Comparison of ENCODE assay signal across 9 mouse cellular contexts in genomic region chr7:5062360-5063001, GRCm38 (mm10). TPM values are rescaled to one million over a fixed set of nuclear protein-coding genes. Genes with fewer than 3 reads are reported as not detected.
A peak's percentile ranks its signal among the peaks of the same experiment; 100 is the strongest.
DNase-seq lines count a peak whose midpoint lies in the region; ATAC-seq and TF ChIP-seq lines count a peak whose summit lies in the region.
"Had no signal": no experiment of that assay in that cellular context is flagged by ENCODE, and none has a peak within 500 bp of the region (broad histone marks: within the 10 kb centered on the region; RNA-seq: fewer than 3 reads in every experiment).

No protein-coding gene starts in this region.

- peak; percentile 57 for ATAC-seq in forebrain, embryonic 12.5 days (ENCODE audit: low FRiP score)
- ATAC-seq in intestine, embryonic 16.5 days, result peak; percentile 61

- H3K4me3 ChIP-seq in testis, adult 2 months (ENCODE audit: control insufficient read depth, low read depth, low read length), result peak overlapping the region; percentile 90
- peak overlapping the region; percentile 72 for H3K4me3 ChIP-seq in forebrain, embryonic 12.5 days (replicated peaks)
- H3K4me3 ChIP-seq in intestine, embryonic 16.5 days (ENCODE audit: low read length), result peak overlapping the region; percentile 61

- H3K4me2 ChIP-seq in forebrain, embryonic 12.5 days, result peak overlapping the region; percentile 86
- H3K4me2 ChIP-seq in intestine, embryonic 16.5 days (ENCODE audit: low read depth, low read length), result peak overlapping the region; percentile 72

- TF ChIP-seq POLR2A in testis, adult 2 months (IDR thresholded peaks at IDR 0.05; ENCODE audit: control insufficient read depth, low read depth, low read length), result no peak

- H3K9ac ChIP-seq in forebrain, embryonic 12.5 days, result peak overlapping the region; percentile 74
- H3K9ac ChIP-seq in intestine, embryonic 16.5 days (ENCODE audit: low read depth, low read length), result peak overlapping the region; percentile 97

- H3K9me3 ChIP-seq in forebrain, embryonic 12.5 days, result no peaks in the 10 kb centered on the region
- no peaks in the 10 kb centered on the region for H3K9me3 ChIP-seq in intestine, embryonic 16.5 days (ENCODE audit: control insufficient read depth, low read length)

- DNase-seq in testis, postnatal 14 days (ENCODE audit: low spot score), result no peak
- peak; percentile 92 for DNase-seq in ZHBTc4 (ENCODE audit: low read depth, low spot score)
- DNase-seq in lung, postnatal 10 days, result peak; percentile 83
- peak; percentile 61 for DNase-seq in right cerebral cortex, postnatal 4 days
- DNase-seq in layer of hippocampus, postnatal 36 days, result no peak

- no peak for TF ChIP-seq CTCF in testis, adult 2 months (IDR thresholded peaks at IDR 0.05; ENCODE audit: control insufficient read depth, insufficient read depth, insufficient replicate concordance, low read depth, low read length)

- H3K27ac ChIP-seq in testis, adult 2 months (ENCODE audit: control insufficient read depth, insufficient read depth, low read depth, low read length), result peak overlapping the region; percentile 89
- H3K27ac ChIP-seq in forebrain, embryonic 12.5 days, result peak overlapping the region; percentile 99
- H3K27ac ChIP-seq in intestine, embryonic 16.5 days (ENCODE audit: low read length), result peak overlapping the region; percentile 100

- H3K36me3 ChIP-seq in testis, adult 2 months (ENCODE audit: control insufficient read depth, insufficient read depth, low read length), result no peaks in the 10 kb centered on the region
- peaks cover 19% of the 10 kb centered on the region for H3K36me3 ChIP-seq in forebrain, embryonic 12.5 days (replicated peaks)
- H3K36me3 ChIP-seq in intestine, embryonic 16.5 days (ENCODE audit: control insufficient read depth, insufficient read depth, low read length), result peaks cover 6% of the 10 kb centered on the region; the same call in 1 of the 2 replicates

- H3K4me1 ChIP-seq in testis, adult 2 months (ENCODE audit: control insufficient read depth, insufficient read depth, low read length), result peaks cover 16% of the 10 kb centered on the region
- H3K4me1 ChIP-seq in forebrain, embryonic 12.5 days, result peaks cover 41% of the 10 kb centered on the region
- peaks cover 42% of the 10 kb centered on the region for H3K4me1 ChIP-seq in intestine, embryonic 16.5 days (ENCODE audit: control insufficient read depth, insufficient read depth, low read length)

- under 1% methylated on average over 43 of the region's 51 CpGs for WGBS in forebrain, embryonic 12.5 days
- under 1% methylated on average over 49 of the region's 51 CpGs for WGBS in intestine, embryonic 16.5 days

- H3K27me3 ChIP-seq in testis, adult 2 months (ENCODE audit: control insufficient read depth, insufficient read depth, low read length), result no peaks in the 10 kb centered on the region
- H3K27me3 ChIP-seq in forebrain, embryonic 12.5 days, result peaks cover 13% of the 10 kb centered on the region
- peaks cover 7% of the 10 kb centered on the region; the same call in 1 of the 2 replicates for H3K27me3 ChIP-seq in intestine, embryonic 16.5 days (replicated peaks; ENCODE audit: control insufficient read depth, insufficient read depth, low read length)

RNA-seq across cellular contexts. Expression of gene U2af2, which starts 0.5 kb away (rescaled TPM):
- 85.7 and 88.5 TPM in 2 replicates for polyA plus RNA-seq in testis, adult 2 months (2012; rRNA removed)
- polyA plus RNA-seq in forebrain, embryonic 12.5 days (2016; fragmentation: Nextera tagmentation; extraction: Ambion mirVana), result 165 and 166 TPM in 2 replicates
- 107 and 112 TPM in 2 replicates for polyA plus RNA-seq in intestine, embryonic 16.5 days (2015; fragmentation: Nextera tagmentation; extraction: Ambion mirVana)
- total RNA-seq in layer of hippocampus, postnatal 36 days (2021), result 100 to 1,000 TPM; 183 to 184 TPM

RNA-seq across cellular contexts. Expression of gene Zfp580, which starts 11.1 kb away (rescaled TPM):
- 9.4 and 11.1 TPM in 2 replicates for polyA plus RNA-seq in testis, adult 2 months (2012; rRNA removed)
- polyA plus RNA-seq in forebrain, embryonic 12.5 days (2016; fragmentation: Nextera tagmentation; extraction: Ambion mirVana), result 44.9 and 46.3 TPM in 2 replicates
- polyA plus RNA-seq in intestine, embryonic 16.5 days (2015; fragmentation: Nextera tagmentation; extraction: Ambion mirVana), result 18.2 and 20.2 TPM in 2 replicates
- total RNA-seq in layer of hippocampus, postnatal 36 days (2021), result 10 to 100 TPM; 34.5 to 35.2 TPM

RNA-seq across cellular contexts. Expression of gene Epn1, which starts 17.6 kb away (rescaled TPM):
- 91.7 and 103 TPM in 2 replicates for polyA plus RNA-seq in testis, adult 2 months (2012; rRNA removed)
- polyA plus RNA-seq in forebrain, embryonic 12.5 days (2016; fragmentation: Nextera tagmentation; extraction: Ambion mirVana), result 62.9 and 66.4 TPM in 2 replicates
- 75.0 and 87.4 TPM in 2 replicates for polyA plus RNA-seq in intestine, embryonic 16.5 days (2015; fragmentation: Nextera tagmentation; extraction: Ambion mirVana)
- total RNA-seq in layer of hippocampus, postnatal 36 days (2021), result 100 to 1,000 TPM; 523 to 530 TPM

RNA-seq across cellular contexts. Expression of gene Zfp784, which starts 24.2 kb away (rescaled TPM):
- 4.3 and 5.2 TPM in 2 replicates for polyA plus RNA-seq in testis, adult 2 months (2012; rRNA removed)
- polyA plus RNA-seq in forebrain, embryonic 12.5 days (2016; fragmentation: Nextera tagmentation; extraction: Ambion mirVana), result 4.0 and 4.5 TPM in 2 replicates
- polyA plus RNA-seq in intestine, embryonic 16.5 days (2015; fragmentation: Nextera tagmentation; extraction: Ambion mirVana), result 7.9 and 8.0 TPM in 2 replicates
- 1 to 10 TPM; 5.1 to 5.4 TPM for total RNA-seq in layer of hippocampus, postnatal 36 days (2021)

RNA-seq across cellular contexts. Expression of gene 4632433K11Rik, which starts 28.6 kb away (rescaled TPM):
- not detected in 2 replicates for polyA plus RNA-seq in testis, adult 2 months (2012; rRNA removed)
- polyA plus RNA-seq in forebrain, embryonic 12.5 days (2016; fragmentation: Nextera tagmentation; extraction: Ambion mirVana), result not detected in 2 replicates
- polyA plus RNA-seq in intestine, embryonic 16.5 days (2015; fragmentation: Nextera tagmentation; extraction: Ambion mirVana), result not detected in 2 replicates
- not detected for total RNA-seq in layer of hippocampus, postnatal 36 days (2021)
- total RNA-seq: layer of hippocampus, postnatal 14 days had no signal

Comparison
In these comparisons a context has a peak if more than half of its experiments do, and no peak if none do; other contexts are left out.
1. DNase-seq: peak in ZHBTc4 (single experiment), lung, postnatal 10 days (single experiment) and right cerebral cortex, postnatal 4 days (single experiment); none in testis, postnatal 14 days (single experiment) and layer of hippocampus, postnatal 36 days (0 of 2).
2. Peak in every context shown above with its lines, with median percentiles within 50 percentile points of each other: H3K27ac ChIP-seq and H3K4me3 ChIP-seq.